Mouse (Mus musculus): Measurements from ENCODE around the gene Slco3a1. TPM values are rescaled to one million over a fixed set of nuclear protein-coding genes. Genes with fewer than 3 reads are reported as not detected.
"Not testable (repeated sequence)": the region's sequence is repeated elsewhere in the genome, so short reads cannot be mapped to it uniquely, and the experiment has no call there.

The Slco3a1 gene
- total RNA-seq, 2 experiments from 2014 or later: 44.7 to 47.7 TPM

GRCm38 (mm10) chr7:74423928-74424850, 130.4 kb downstream of the Slco3a1 start:
- peak; percentile 37 for DNase-seq

- DNase-seq: no peak
Observed at GRCm38 (mm10) chr7:74423316-74423715, 131.3 kb downstream of the Slco3a1 start.

GRCm38 (mm10) chr7:74422731-74423130, 131.8 kb downstream of the Slco3a1 start:
- no peak for DNase-seq

- peak; percentile 53 for DNase-seq
Observed at GRCm38 (mm10) chr7:74422002-74422401, 132.6 kb downstream of the Slco3a1 start.

- no peak for DNase-seq
Observed at GRCm38 (mm10) chr7:74421591-74421990, 133.0 kb downstream of the Slco3a1 start.

- no peak for DNase-seq
Observed at GRCm38 (mm10) chr7:74419706-74420105, 134.9 kb downstream of the Slco3a1 start.

GRCm38 (mm10) chr7:74417009-74417408, 137.6 kb downstream of the Slco3a1 start:
- DNase-seq: no peak

- DNase-seq: no peak
Observed at GRCm38 (mm10) chr7:74415241-74415640, 139.3 kb downstream of the Slco3a1 start.

- no peak for DNase-seq
Observed at GRCm38 (mm10) chr7:74413738-74414716, 140.6 kb downstream of the Slco3a1 start.

GRCm38 (mm10) chr7:74408601-74409323, 145.8 kb downstream of the Slco3a1 start:
- DNase-seq: peak; percentile 41

GRCm38 (mm10) chr7:74407851-74408250, 146.7 kb downstream of the Slco3a1 start:
- not testable (repeated sequence) for DNase-seq

- no peak for DNase-seq
Observed at GRCm38 (mm10) chr7:74399729-74400128, 154.9 kb downstream of the Slco3a1 start.

- DNase-seq: no peak
Observed at GRCm38 (mm10) chr7:74399154-74399553, 155.4 kb downstream of the Slco3a1 start.

- DNase-seq: no peak
Observed at GRCm38 (mm10) chr7:74398326-74398725, 156.3 kb downstream of the Slco3a1 start.

- DNase-seq: peak; percentile 38
Observed at GRCm38 (mm10) chr7:74391451-74391873, 163.1 kb downstream of the Slco3a1 start.

- DNase-seq: no peak
Observed at GRCm38 (mm10) chr7:74389570-74389969, 165.0 kb downstream of the Slco3a1 start.

- DNase-seq: peak; percentile 75
Observed at GRCm38 (mm10) chr7:74386257-74386656, 168.3 kb downstream of the Slco3a1 start.

- no peak for DNase-seq
Observed at GRCm38 (mm10) chr7:74383040-74383666, 171.4 kb downstream of the Slco3a1 start.

- no peak for DNase-seq
Observed at GRCm38 (mm10) chr7:74382286-74382685, 172.3 kb downstream of the Slco3a1 start.

- DNase-seq: peak; percentile 71
Observed at GRCm38 (mm10) chr7:74381881-74382281, 172.7 kb downstream of the Slco3a1 start.

- no peak for DNase-seq
Observed at GRCm38 (mm10) chr7:74381051-74381450, 173.5 kb downstream of the Slco3a1 start.

- DNase-seq: no peak
Observed at GRCm38 (mm10) chr7:74377909-74378308, 176.7 kb downstream of the Slco3a1 start.

Data from heart, postnatal 4 days (tissue).